Mouse (Mus musculus): ENCODE measurements around the gene Synrg.

The Synrg gene

GRCm38 (mm10) chr11:83981338-83981737, 17.1 kb downstream of the Synrg start:
- no peak for DNase-seq (ENCODE audit: low read depth in 2 of 2, low spot score in 2 of 2)

GRCm38 (mm10) chr11:83991701-83992100, 27.5 kb downstream of the Synrg start:
- DNase-seq (ENCODE audit: low read depth in 2 of 2, low spot score in 2 of 2) = no peak

GRCm38 (mm10) chr11:83993428-83993827, 29.2 kb downstream of the Synrg start:
- DNase-seq (ENCODE audit: low read depth in 2 of 2, low spot score in 2 of 2) = no peak

GRCm38 (mm10) chr11:83994481-83994880, 30.3 kb downstream of the Synrg start:
- DNase-seq (ENCODE audit: low read depth in 2 of 2, low spot score in 2 of 2) = no peak

GRCm38 (mm10) chr11:83995535-83995950, 31.3 kb downstream of the Synrg start:
- no peak for DNase-seq (ENCODE audit: low read depth in 2 of 2, low spot score in 2 of 2)

- DNase-seq (ENCODE audit: low read depth in 2 of 2, low spot score in 2 of 2) = no peak
Measured at GRCm38 (mm10) chr11:83997171-83997868, 33.1 kb downstream of the Synrg start.

GRCm38 (mm10) chr11:83998993-83999392, 34.8 kb downstream of the Synrg start:
- DNase-seq (ENCODE audit: low read depth in 2 of 2, low spot score in 2 of 2) = no peak

- DNase-seq (ENCODE audit: low read depth in 2 of 2, low spot score in 2 of 2) = no peak
Measured at GRCm38 (mm10) chr11:83999411-83999915, 35.2 kb downstream of the Synrg start.

- no peak for DNase-seq (ENCODE audit: low read depth in 2 of 2, low spot score in 2 of 2)
Measured at GRCm38 (mm10) chr11:84001257-84001656, 37.0 kb downstream of the Synrg start.

- no peak for DNase-seq (ENCODE audit: low read depth in 2 of 2, low spot score in 2 of 2)
Measured at GRCm38 (mm10) chr11:84003986-84004385, 39.8 kb downstream of the Synrg start.

- DNase-seq (ENCODE audit: low read depth in 2 of 2, low spot score in 2 of 2) = no peak
Measured at GRCm38 (mm10) chr11:84009001-84009400, 44.8 kb downstream of the Synrg start.

- no peak for DNase-seq (ENCODE audit: low read depth in 2 of 2, low spot score in 2 of 2)
Measured at GRCm38 (mm10) chr11:84010411-84010810, 46.2 kb downstream of the Synrg start.

GRCm38 (mm10) chr11:84011050-84011449, 46.8 kb downstream of the Synrg start:
- DNase-seq (ENCODE audit: low read depth in 2 of 2, low spot score in 2 of 2) = no peak

GRCm38 (mm10) chr11:84011576-84011975, 47.3 kb downstream of the Synrg start:
- no peak for DNase-seq (ENCODE audit: low read depth in 2 of 2, low spot score in 2 of 2)

- DNase-seq (ENCODE audit: low read depth in 2 of 2, low spot score in 2 of 2) = no peak
Measured at GRCm38 (mm10) chr11:84013105-84013504, 48.9 kb downstream of the Synrg start.

GRCm38 (mm10) chr11:84016147-84016809, 52.0 kb downstream of the Synrg start:
- no peak for DNase-seq (ENCODE audit: low read depth in 2 of 2, low spot score in 2 of 2)

- no peak for DNase-seq (ENCODE audit: low read depth in 2 of 2, low spot score in 2 of 2)
Measured at GRCm38 (mm10) chr11:84016810-84017508, 52.7 kb downstream of the Synrg start.

- no peak for DNase-seq (ENCODE audit: low read depth in 2 of 2, low spot score in 2 of 2)
Measured at GRCm38 (mm10) chr11:84027231-84027630, 63.0 kb downstream of the Synrg start.

GRCm38 (mm10) chr11:84028271-84029028, 64.2 kb downstream of the Synrg start:
- no peak for DNase-seq (ENCODE audit: low read depth in 2 of 2, low spot score in 2 of 2)

GRCm38 (mm10) chr11:84031971-84032370, 67.7 kb downstream of the Synrg start:
- peak in 1 of 2 experiments; percentile 20 for DNase-seq (ENCODE audit: low read depth in 2 of 2, low spot score in 2 of 2)

- no peak for DNase-seq (ENCODE audit: low read depth in 2 of 2, low spot score in 2 of 2)
Measured at GRCm38 (mm10) chr11:84032559-84032958, 68.3 kb downstream of the Synrg start.

Data from CD8-positive naive resting alpha-beta T cell, adult 2 months (primary cell).